Mouse (Mus musculus): ENCODE data around the gene Ttyh3.

GRCm38 (mm10) chr5:140652587-140652986 lies 3.8 kb upstream of the Ttyh3 start:
- TF ChIP-seq CTCF (IDR thresholded peaks at IDR 0.05; ENCODE audit: control insufficient read depth, insufficient read depth, insufficient read length): no peak
- no peak for TF ChIP-seq FOSL1 (IDR thresholded peaks at IDR 0.05; ENCODE audit: insufficient read depth, low read length, poor library complexity, severe bottlenecking)
- TF ChIP-seq MYOG (IDR thresholded peaks at IDR 0.05; ENCODE audit: control insufficient read depth, extremely low read depth, insufficient read length): no peak
- TF ChIP-seq USF1 (IDR thresholded peaks at IDR 0.05; ENCODE audit: low read depth): no peak
- TF ChIP-seq MAX (IDR thresholded peaks at IDR 0.05): no peak
